8 mouse cellular contexts compared by ENCODE assay signal in the genomic region with DNA sequence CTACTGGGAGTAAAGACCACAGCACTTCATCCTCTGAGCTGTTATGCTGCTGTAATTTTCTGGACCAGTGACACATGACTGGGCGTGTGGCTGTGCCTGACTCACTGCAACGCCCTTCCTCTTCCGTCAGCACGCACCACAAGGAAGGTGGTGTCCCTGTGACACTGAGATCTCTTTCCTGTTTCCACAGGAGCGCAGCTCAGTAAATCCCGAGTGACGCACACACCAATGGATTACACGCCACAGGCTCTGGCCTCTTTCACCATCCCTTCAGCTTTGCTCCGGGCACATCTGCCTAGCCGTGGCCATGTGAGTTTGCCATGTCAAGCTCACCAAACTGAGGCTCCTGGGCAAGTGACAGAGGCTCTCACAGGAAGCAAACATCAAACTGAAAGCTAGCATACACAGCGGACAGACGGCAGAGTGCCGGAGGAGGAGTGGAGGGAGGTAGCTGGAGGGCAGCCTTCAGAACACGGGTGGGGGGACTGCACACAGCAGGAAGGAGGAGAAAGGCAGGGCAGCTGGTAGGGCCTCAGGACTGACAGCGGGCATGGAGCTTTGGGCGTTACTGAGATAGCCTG. TPM values are rescaled to one million over a fixed set of nuclear protein-coding genes. Genes with fewer than 3 reads are reported as not detected.
DNase-seq lines count a peak whose midpoint lies in the region; ATAC-seq lines count a peak whose summit lies in the region.

No protein-coding gene starts in this region.

- H3K4me1 ChIP-seq in kidney, embryonic 14.5 days (ENCODE audit: control insufficient read depth, insufficient read depth, low read length): no peaks in the 10 kb centered on the region; the same call in 1 of the 2 replicates
- H3K4me1 ChIP-seq in megakaryocyte, embryonic 14.5 days: peaks cover 38% of the 10 kb centered on the region
- no peaks in the 10 kb centered on the region for H3K4me1 ChIP-seq in hindbrain, embryonic 11.5 days (replicated peaks; ENCODE audit: control insufficient read depth, insufficient read depth, low read length)

- ATAC-seq in kidney, embryonic 14.5 days (ENCODE audit: low FRiP score, low TSS enrichment): no peak
- no peak for ATAC-seq in hindbrain, embryonic 11.5 days (ENCODE audit: low FRiP score)
- ATAC-seq in cerebellum, adult (ENCODE audit: insufficient number of reproducible peaks, low FRiP score, low TSS enrichment): no peak

- H3K36me3 ChIP-seq in kidney, embryonic 14.5 days (ENCODE audit: control insufficient read depth, insufficient read depth, low read length): no peaks in the 10 kb centered on the region
- no peaks in the 10 kb centered on the region for H3K36me3 ChIP-seq in megakaryocyte, embryonic 14.5 days (replicated peaks; ENCODE audit: low read length)
- no peaks in the 10 kb centered on the region for H3K36me3 ChIP-seq in hindbrain, embryonic 11.5 days (ENCODE audit: control insufficient read depth, insufficient read depth, low read length)

- H3K9ac ChIP-seq in kidney, embryonic 14.5 days (ENCODE audit: low read depth, low read length): peak overlapping the region; percentile 32; the same call in 1 of the 2 replicates
- H3K9ac ChIP-seq in hindbrain, embryonic 11.5 days (ENCODE audit: low read depth, low read length): no peak overlapping the region

- peak; percentile 67 for DNase-seq in gastrocnemius, postnatal 25 days
- no peak for DNase-seq in gastrocnemius, postnatal 14 days
- DNase-seq in heart, adult 11 months: peak; percentile 99
- peak; percentile 71 to 74 for DNase-seq in thymus, postnatal 36 days
- DNase-seq in hindbrain, embryonic 11.5 days (ENCODE audit: low spot score): no peak

- H3K4me3 ChIP-seq in kidney, embryonic 14.5 days (ENCODE audit: low read length): no peak overlapping the region
- H3K4me3 ChIP-seq in megakaryocyte, embryonic 14.5 days (replicated peaks): peak overlapping the region; percentile 88
- H3K4me3 ChIP-seq in hindbrain, embryonic 11.5 days (ENCODE audit: low read depth, low read length): no peak overlapping the region

- H3K4me2 ChIP-seq in kidney, embryonic 14.5 days (replicated peaks; ENCODE audit: low read depth, low read length): no peak overlapping the region; the same call in 1 of the 2 replicates
- H3K4me2 ChIP-seq in hindbrain, embryonic 11.5 days (replicated peaks; ENCODE audit: low read depth, low read length): no peak overlapping the region

- H3K9me3 ChIP-seq in kidney, embryonic 14.5 days (ENCODE audit: control insufficient read depth, low read length): no peaks in the 10 kb centered on the region
- peaks cover 9% of the 10 kb centered on the region for H3K9me3 ChIP-seq in megakaryocyte, embryonic 14.5 days
- no peaks in the 10 kb centered on the region for H3K9me3 ChIP-seq in hindbrain, embryonic 11.5 days (ENCODE audit: control insufficient read depth, low read length)

- 58% methylated on average over 16 of the region's 16 CpGs for WGBS in kidney, embryonic 14.5 days
- WGBS in hindbrain, embryonic 11.5 days: 83% methylated on average over 16 of the region's 16 CpGs

- H3K27ac ChIP-seq in kidney, embryonic 14.5 days (ENCODE audit: low read depth, low read length): peak overlapping the region; percentile 44; the same call in 1 of the 2 replicates
- no peak overlapping the region for H3K27ac ChIP-seq in hindbrain, embryonic 11.5 days (ENCODE audit: low read depth, low read length)

- no peaks in the 10 kb centered on the region for H3K27me3 ChIP-seq in kidney, embryonic 14.5 days (ENCODE audit: control insufficient read depth, insufficient read depth, low read length)
- peaks cover 36% of the 10 kb centered on the region for H3K27me3 ChIP-seq in megakaryocyte, embryonic 14.5 days (replicated peaks)
- H3K27me3 ChIP-seq in hindbrain, embryonic 11.5 days (ENCODE audit: control insufficient read depth, insufficient read depth, low read length): no peaks in the 10 kb centered on the region

- intact Hi-C loops in gastrocnemius, postnatal 14 days (cut with DNase I; ENCODE audit: low total_unique reads): no loop called here

RNA-seq across cellular contexts. Expression of gene Dnah17, which starts 15.4 kb away (rescaled TPM):
- under 1 TPM; 0.03 to 0.11 TPM for total RNA-seq in gastrocnemius, postnatal 25 days (2021)
- under 1 TPM; 0.04 to 0.08 TPM for total RNA-seq in gastrocnemius, postnatal 14 days (2021)
- polyA plus RNA-seq in kidney, embryonic 14.5 days (2014; fragmentation: Nextera tagmentation; extraction: Ambion mirVana): 0.20 and 0.23 TPM in 2 replicates
- 0.06 and 0.11 TPM in 2 replicates for polyA plus RNA-seq in megakaryocyte, embryonic 14.5 days (2012; ENCODE audit: insufficient read depth, low replicate concordance)
- polyA plus RNA-seq in hindbrain, embryonic 11.5 days (2014; fragmentation: Nextera tagmentation; extraction: Ambion mirVana): 0.14 and 0.17 TPM in 2 replicates

Comparison
In these comparisons a context has a peak if more than half of its experiments do, and no peak if none do; other contexts are left out.
1. DNase-seq: peak in gastrocnemius, postnatal 25 days (single experiment), heart, adult 11 months (single experiment) and thymus, postnatal 36 days (2 of 2); none in gastrocnemius, postnatal 14 days (single experiment) and hindbrain, embryonic 11.5 days (single experiment).